Mouse (Mus musculus): ENCODE results near the gene Mink1.
"Not testable (repeated sequence)": the region's sequence is repeated elsewhere in the genome, so short reads cannot be mapped to it uniquely, and the experiment has no call there.

- not testable (repeated sequence) for TF ChIP-seq CTCF (IDR thresholded peaks at IDR 0.05; ENCODE audit: control insufficient read depth, insufficient read depth, low read length); POLR2A (IDR thresholded peaks at IDR 0.05; ENCODE audit: borderline replicate concordance, control insufficient read depth, low read depth, low read length)
Measured at GRCm38 (mm10) chr11:70523306-70523989, 39.2 kb upstream of the Mink1 start.

Data from bone marrow, adult 2 months (tissue).